Mouse (Mus musculus) brain, embryonic 14.5 days (tissue): ENCODE data around the gene Pdcd1.

Experiments
- CTCF ChIP-seq: fragments of 200-500 bp; IDR thresholded peaks from 2 replicates; pipeline ENCODE4 v1.5.1; 2012; ENCODE audit warnings: inconsistent platforms, mild to moderate bottlenecking, moderate library complexity, borderline replicate concordance; ENCODE audit not compliant: insufficient read depth, insufficient read length; ENCODE audit errors: extremely low read depth
- POLR2A ChIP-seq: fragments of 200-500 bp; IDR thresholded peaks from 2 replicates; pipeline ENCODE4 v1.6.1; 2012; ENCODE audit warnings: mild to moderate bottlenecking, inconsistent platforms, borderline replicate concordance; ENCODE audit not compliant: poor library complexity, insufficient read depth, insufficient read length, severe bottlenecking; ENCODE audit errors: extremely low read depth

GRCm38 (mm10) chr1:94055966-94056365 is 3.6 kb upstream of the Pdcd1 start:
- no peak for TF ChIP-seq POLR2A
- TF ChIP-seq CTCF: no peak
